Mouse (Mus musculus): ENCODE results near the gene Enc1. TPM values are rescaled to one million over a fixed set of nuclear protein-coding genes. Genes with fewer than 3 reads are reported as not detected.

Enc1 gene
- total RNA-seq, 2 experiments from 2014 or later = 670 to 691 TPM

- no peak for DNase-seq (ENCODE audit: extremely low spot score in 1 of 2, low spot score in 1 of 2)
Measured at GRCm38 (mm10) chr13:97224341-97224982, 16.4 kb upstream of the Enc1 start.

GRCm38 (mm10) chr13:97225130-97225529 is 15.8 kb upstream of the Enc1 start:
- DNase-seq (ENCODE audit: extremely low spot score in 1 of 2, low spot score in 1 of 2) = no peak

DNA sequence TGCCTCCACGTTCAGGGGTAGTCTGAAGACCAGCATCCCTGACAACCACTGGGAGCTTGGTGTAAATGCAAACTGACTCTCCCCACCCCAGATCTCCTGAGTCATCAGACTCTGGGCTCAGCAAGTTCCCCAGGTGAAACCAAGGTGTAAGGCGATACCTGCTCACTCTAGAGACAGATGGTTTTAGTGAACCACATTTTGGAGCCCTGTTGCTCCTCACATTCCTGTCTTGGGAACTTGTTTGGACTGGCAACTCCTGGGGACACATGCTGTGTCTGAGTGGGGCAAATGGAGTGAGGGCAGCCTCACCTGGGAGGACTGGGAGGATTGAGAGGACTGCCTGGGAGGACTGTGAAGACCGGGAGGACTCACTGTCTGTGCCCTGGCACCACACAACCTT is 13.1 kb upstream of the Enc1 start:
- DNase-seq (ENCODE audit: extremely low spot score in 1 of 2, low spot score in 1 of 2) = no peak

- no peak for DNase-seq (ENCODE audit: extremely low spot score in 1 of 2, low spot score in 1 of 2)
Measured at GRCm38 (mm10) chr13:97230101-97230500, 10.8 kb upstream of the Enc1 start.

- no peak for DNase-seq (ENCODE audit: extremely low spot score in 1 of 2, low spot score in 1 of 2)
Measured at GRCm38 (mm10) chr13:97233092-97233491, 7.8 kb upstream of the Enc1 start.

DNA sequence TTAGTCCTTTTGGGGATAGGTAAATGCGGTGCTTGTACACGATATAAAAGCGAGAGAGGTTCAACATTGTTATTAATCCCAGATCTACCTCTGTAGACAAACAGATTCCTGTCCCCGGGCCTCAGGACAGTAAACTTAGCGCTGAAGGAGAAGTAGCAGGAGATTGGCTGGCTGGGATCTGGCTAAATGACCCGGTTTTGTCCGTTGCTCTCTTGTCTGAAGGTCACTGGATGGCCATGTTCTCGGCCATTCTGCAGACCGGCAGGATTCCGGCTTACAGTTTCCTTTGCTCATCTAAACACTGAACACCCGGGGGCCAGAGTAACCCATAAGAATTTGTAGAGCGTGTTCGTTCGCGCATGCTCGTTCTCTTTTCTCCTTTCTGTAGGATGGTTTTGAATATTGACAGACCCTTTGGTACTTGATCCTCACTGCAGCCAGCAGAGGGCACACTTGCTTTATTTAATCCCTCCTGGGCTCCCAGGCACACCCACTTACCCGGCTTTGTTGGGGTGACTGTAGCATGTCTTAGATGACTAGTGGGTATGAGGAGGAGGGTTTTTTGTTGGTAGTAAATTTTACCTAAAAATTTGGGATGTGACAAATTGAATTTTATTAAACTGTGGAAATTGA is 6.0 kb upstream of the Enc1 start:
- DNase-seq (ENCODE audit: extremely low spot score in 1 of 2, low spot score in 1 of 2) = peak; percentile 71 to 95

DNA sequence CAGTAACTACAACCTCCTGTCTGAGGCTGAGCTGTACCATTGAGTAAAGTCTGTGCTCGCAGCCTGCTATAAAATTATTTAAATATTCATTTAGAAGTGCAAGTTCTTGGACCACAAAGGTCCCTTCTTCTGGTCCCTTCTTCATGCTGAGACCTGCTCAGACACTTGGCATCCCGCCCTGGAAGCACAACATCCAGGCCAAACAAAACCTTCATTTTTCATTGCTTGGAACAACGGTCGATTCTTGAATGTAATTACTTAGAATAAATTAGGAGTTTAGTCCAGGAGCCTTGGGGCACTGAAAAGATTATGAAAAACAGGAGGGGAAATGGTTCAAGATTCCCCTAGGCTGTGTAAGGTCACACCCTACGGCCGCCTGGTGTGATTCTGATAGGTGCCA is 5.0 kb upstream of the Enc1 start:
- no peak for DNase-seq (ENCODE audit: extremely low spot score in 1 of 2, low spot score in 1 of 2)

- DNase-seq (ENCODE audit: extremely low spot score in 1 of 2, low spot score in 1 of 2) = no peak
Measured at GRCm38 (mm10) chr13:97237700-97238099, 3.2 kb upstream of the Enc1 start.

DNA sequence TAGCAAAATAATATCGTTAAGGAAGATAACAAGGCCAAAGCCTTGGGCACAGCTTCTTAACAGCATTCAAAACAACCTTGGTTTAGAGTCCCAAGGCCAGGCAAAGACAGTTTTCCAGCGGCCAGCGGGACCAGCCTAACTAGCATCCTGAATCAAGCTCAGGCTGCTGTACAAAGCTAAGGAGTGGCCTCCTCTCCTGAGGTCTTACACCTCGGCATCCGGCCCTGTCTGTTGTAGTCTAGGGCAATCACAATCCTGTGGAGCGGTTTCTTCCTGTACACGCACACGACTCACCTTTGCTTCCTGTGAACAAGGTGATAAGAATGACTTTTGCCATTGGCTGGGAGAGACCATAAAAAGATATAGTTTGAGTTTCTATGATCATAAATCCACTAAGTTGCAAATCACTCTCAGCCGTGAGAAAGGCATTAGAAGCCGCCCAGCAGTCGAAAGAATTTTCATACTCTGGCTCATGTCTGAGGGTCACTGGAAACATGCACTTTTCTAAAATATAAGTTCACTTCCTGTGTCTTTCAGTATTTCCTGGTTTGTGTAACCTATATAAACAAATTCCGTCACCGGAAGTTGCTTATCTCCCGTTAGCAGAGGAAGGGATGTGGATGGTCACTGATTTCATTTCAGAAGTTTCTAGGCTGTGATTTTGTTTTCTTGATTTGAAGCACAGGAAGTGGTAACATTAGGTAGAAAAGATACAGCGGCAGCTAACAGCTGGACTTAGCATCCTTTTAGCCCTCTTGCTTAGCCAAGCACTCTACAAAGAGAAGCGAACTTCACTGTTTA is 2.5 kb upstream of the Enc1 start:
- DNase-seq (ENCODE audit: extremely low spot score in 1 of 2, low spot score in 1 of 2) = no peak

- DNase-seq (ENCODE audit: extremely low spot score in 1 of 2, low spot score in 1 of 2) = peak in 1 of 2 experiments; percentile 40
Measured at GRCm38 (mm10) chr13:97239343-97240180, 1.3 kb upstream of the Enc1 start.

DNA sequence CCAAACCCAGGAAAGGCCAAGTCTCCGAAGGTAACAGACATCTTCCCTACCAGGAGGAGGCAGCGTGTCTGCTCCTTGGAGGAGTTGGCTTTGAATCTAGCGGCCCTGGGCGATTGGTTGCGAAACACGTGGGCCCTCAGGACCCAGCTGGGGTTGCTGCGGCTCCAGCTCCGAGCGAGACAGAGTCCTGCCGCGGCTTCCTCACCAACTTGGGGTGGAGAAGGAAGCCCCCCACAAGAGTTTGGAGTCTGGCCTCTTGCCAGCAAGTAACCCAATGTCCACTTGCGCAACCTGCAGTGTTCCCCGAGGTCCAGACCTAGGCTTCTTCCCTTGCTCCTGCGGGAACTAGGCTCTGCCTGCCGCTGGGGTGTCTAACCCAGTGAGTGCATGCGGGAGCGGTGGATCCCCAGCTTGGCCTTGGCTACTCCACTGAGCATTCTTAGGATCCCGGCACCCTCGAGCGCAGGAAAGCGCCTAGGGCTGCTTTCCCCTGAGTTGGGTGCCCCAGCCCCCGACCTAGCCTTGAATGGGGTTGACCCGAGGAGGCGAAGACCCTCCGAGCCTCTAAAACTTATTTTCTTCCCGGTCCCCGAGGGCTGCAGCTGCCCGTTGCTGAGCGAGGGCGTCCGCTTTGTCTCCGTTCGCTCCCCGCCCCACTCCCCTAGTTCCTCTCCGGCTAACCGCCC is 483 bp upstream of the Enc1 start:
- peak in 1 of 2 experiments; percentile 60 for DNase-seq (ENCODE audit: extremely low spot score in 1 of 2, low spot score in 1 of 2)

DNA sequence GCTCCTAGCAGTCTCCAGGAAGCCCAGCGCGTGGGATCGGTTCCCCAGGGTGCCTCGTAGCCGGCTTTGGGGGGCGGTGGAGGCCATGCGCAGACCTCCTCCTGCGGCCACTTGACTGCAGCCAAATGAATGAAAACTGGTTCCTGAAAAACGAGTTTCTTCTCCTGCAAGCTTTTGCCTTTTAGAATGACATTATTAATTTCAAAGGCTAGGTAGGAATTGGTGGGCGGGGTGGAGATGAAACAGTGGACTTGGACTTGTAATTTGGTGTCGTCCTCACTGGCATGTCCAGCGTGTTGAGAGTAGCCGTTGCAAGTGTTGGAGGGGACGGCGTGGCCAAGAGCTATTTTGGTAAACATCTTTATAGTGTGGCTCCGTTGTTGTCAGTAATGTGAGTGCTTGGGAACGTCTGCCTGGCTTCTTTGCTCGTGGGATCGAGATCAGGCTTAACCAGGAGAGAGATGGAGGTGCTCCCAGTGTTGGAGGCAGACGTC is 929 bp downstream of the Enc1 start:
- DNase-seq (ENCODE audit: extremely low spot score in 1 of 2, low spot score in 1 of 2) = no peak

DNA sequence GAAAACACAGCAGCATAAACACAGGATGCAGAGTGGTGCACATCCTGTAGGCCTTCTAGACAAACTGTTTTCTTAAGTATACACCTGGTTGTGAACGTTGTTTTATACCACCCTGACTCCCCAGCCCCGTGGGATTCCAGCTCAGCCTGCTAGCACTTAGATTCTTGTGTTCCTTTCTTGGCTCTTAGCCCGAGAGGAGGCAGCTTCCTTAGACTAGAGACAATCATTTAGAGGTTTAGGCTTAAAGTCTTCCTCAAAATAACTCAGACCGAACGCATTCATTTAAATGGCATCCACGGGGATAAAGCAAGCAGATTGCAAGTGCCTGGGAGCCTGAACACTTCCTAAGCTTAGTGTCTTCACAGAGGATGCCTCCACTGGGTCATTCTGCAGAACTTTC is 1.8 kb downstream of the Enc1 start:
- DNase-seq (ENCODE audit: extremely low spot score in 1 of 2, low spot score in 1 of 2) = no peak

GRCm38 (mm10) chr13:97243962-97244711 is 3.2 kb downstream of the Enc1 start:
- DNase-seq (ENCODE audit: extremely low spot score in 1 of 2, low spot score in 1 of 2) = no peak

DNA sequence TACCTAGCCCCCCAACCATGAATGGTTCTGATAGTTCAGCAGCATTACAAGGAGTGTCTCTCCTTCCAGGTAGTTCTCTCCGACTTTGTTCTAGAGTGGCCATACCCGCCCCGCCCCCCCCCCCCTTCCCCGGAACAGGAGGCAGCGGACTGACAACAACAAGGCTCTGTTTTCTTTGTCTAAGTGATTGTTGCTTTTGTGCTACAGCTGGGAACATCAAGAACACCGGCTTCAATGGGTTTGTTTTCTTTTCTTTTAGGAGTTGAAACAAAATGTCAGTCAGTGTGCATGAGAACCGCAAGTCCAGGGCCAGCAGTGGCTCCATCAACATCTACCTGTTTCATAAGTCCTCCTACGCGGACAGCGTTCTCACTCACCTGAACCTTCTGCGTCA is 3.8 kb downstream of the Enc1 start:
- no peak for DNase-seq (ENCODE audit: extremely low spot score in 1 of 2, low spot score in 1 of 2)

- DNase-seq (ENCODE audit: extremely low spot score in 1 of 2, low spot score in 1 of 2) = no peak
Measured at GRCm38 (mm10) chr13:97245157-97245556, 4.3 kb downstream of the Enc1 start.

- DNase-seq (ENCODE audit: extremely low spot score in 1 of 2, low spot score in 1 of 2) = no peak
Measured at GRCm38 (mm10) chr13:97246217-97246616, 5.3 kb downstream of the Enc1 start.

- DNase-seq (ENCODE audit: extremely low spot score in 1 of 2, low spot score in 1 of 2) = no peak
Measured at GRCm38 (mm10) chr13:97247754-97248153, 6.8 kb downstream of the Enc1 start.

DNA sequence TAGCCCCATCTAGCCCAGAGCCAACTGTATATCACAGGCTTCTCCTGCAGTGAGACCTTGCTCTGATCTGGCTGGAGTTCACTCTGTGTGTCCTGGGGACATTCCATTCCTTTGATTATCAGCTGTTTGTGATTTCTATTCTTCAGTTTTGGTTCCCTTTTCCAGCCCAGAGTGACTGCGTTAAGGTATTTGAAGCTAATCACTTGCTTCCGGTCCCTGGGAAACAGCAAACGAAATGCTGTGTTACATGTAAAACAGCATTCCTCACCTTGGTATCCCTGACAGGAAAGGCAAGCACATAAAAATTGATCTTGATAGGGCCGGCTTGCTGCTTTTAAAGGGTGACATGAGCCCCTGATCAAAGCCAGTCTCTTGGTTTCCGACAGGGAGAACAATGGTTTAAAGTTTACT is 8.2 kb downstream of the Enc1 start:
- DNase-seq (ENCODE audit: extremely low spot score in 1 of 2, low spot score in 1 of 2) = no peak
